In genomic region chr5:22856480-22856879, GRCm38 (mm10) we compare ENCODE assay signal across 13 mouse cellular contexts.
"Had no signal": no experiment of that assay in that cellular context is flagged by ENCODE, and none has a peak within 500 bp of the region (broad histone marks: within the 10 kb centered on the region; RNA-seq: fewer than 3 reads in every experiment).

No protein-coding gene starts in this region.

- DNase-seq: kidney, adult 11 months; kidney, postnatal 10 days; kidney, postnatal 4 days; liver; lung, embryonic 14.5 days; right cerebral cortex, postnatal 25 days; thymus, postnatal 4 days had no signal

- H3K9ac ChIP-seq: limb, embryonic 12.5 days; liver, embryonic 15.5 days; lung, embryonic 14.5 days; midbrain, embryonic 12.5 days had no signal

- H3K27me3 ChIP-seq: limb, embryonic 12.5 days; liver, embryonic 15.5 days; midbrain, embryonic 12.5 days had no signal

- H3K4me2 ChIP-seq: limb, embryonic 12.5 days; liver, embryonic 15.5 days; lung, embryonic 14.5 days; midbrain, embryonic 12.5 days had no signal

- H3K36me3 ChIP-seq: limb, embryonic 12.5 days; liver, embryonic 15.5 days; midbrain, embryonic 12.5 days had no signal

- H3K9me3 ChIP-seq: limb, embryonic 12.5 days; liver, embryonic 15.5 days; midbrain, embryonic 12.5 days had no signal

- H3K27ac ChIP-seq: layer of hippocampus, adult 2 months; limb, embryonic 12.5 days; liver, embryonic 15.5 days; macrophage; midbrain, embryonic 12.5 days had no signal

- ATAC-seq: midbrain, embryonic 16.5 days had no signal

- H3K4me1 ChIP-seq: limb, embryonic 12.5 days; liver, embryonic 15.5 days; midbrain, embryonic 12.5 days had no signal

- H3K4me3 ChIP-seq: layer of hippocampus, adult 2 months; limb, embryonic 12.5 days; liver, embryonic 15.5 days; midbrain, embryonic 12.5 days had no signal
